Mouse (Mus musculus): Measurements from ENCODE around the gene Crnkl1.

The Crnkl1 gene

GRCm38 (mm10) chr2:145872099-145872498, 62.7 kb downstream of the Crnkl1 start:
- DNase-seq: no peak

GRCm38 (mm10) chr2:145871308-145871707, 63.5 kb downstream of the Crnkl1 start:
- DNase-seq: no peak

Data from cerebellum, adult 18-20 months (tissue).